Mouse (Mus musculus) stomach, postnatal 0 days (tissue): ENCODE data around the gene Rps9.

Source experiments
- CTCF ChIP-seq: IDR thresholded peaks from 2 replicates; pipeline ENCODE4 v1.5.1; 2016; ENCODE audit warnings: antibody characterized with exemption, low read depth, mild to moderate bottlenecking, moderate library complexity
- EP300 ChIP-seq: optimal IDR thresholded peaks from 2 replicates; pipeline ENCODE3; 2016; ENCODE audit warnings: antibody characterized with exemption

DNA sequence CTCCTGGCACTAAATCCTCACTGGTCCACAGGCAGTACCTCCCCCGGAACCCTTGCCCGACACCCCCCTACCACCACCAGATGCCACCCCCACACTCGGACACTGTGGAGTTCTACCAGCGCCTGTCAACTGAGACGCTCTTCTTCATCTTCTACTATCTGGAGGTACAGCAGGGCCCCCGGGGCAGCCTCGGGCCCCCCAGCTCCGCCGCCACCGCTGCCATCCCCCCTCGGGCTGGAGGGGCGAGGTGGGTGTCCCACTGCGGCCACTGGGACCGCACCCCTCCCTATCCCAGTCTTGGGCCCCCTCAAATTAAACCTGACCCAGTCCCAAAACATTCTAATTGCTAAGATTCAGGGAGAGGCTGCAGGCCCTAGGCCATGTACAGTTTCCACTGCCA, 45.2 kb upstream of the Rps9 start:
- TF ChIP-seq CTCF (no peak), EP300 (no peak)
